Mouse (Mus musculus): ENCODE measurements at regions not wholly inside any gene's neighbourhood (a gene's known extent, or its start where the extent isn't known, plus 50 kb on each side); places are given as distances from the start of the nearest gene placed in this dataset.

GRCm38 (mm10) chr10:25857954-25858616 is 220.0 kb upstream of the Gm9767 start:
- no peak for DNase-seq (ENCODE audit: low spot score in 2 of 2)

- no peak for DNase-seq (ENCODE audit: low spot score in 2 of 2)
These were observed 233.7 kb upstream of the Gm9767 start for GRCm38 (mm10) chr10:25844348-25844747.

- DNase-seq (ENCODE audit: low spot score in 2 of 2), result no peak
These were observed 248.8 kb upstream of the Gm9767 start for GRCm38 (mm10) chr10:25829275-25829674.

GRCm38 (mm10) chr10:25804223-25804622 is 268.2 kb upstream of the Smlr1 start:
- no peak for DNase-seq (ENCODE audit: low spot score in 2 of 2)

GRCm38 (mm10) chr10:25801499-25801898 is 265.4 kb upstream of the Smlr1 start:
- DNase-seq (ENCODE audit: low spot score in 2 of 2), result no peak

- DNase-seq (ENCODE audit: low spot score in 2 of 2), result no peak
These were observed 262.8 kb upstream of the Smlr1 start for GRCm38 (mm10) chr10:25798881-25799280.

GRCm38 (mm10) chr10:25790363-25790821 is 254.3 kb upstream of the Smlr1 start:
- no peak for DNase-seq (ENCODE audit: low spot score in 2 of 2)

GRCm38 (mm10) chr10:25788660-25789059 is 252.6 kb upstream of the Smlr1 start:
- DNase-seq (ENCODE audit: low spot score in 2 of 2), result no peak

GRCm38 (mm10) chr10:25788004-25788403 is 251.9 kb upstream of the Smlr1 start:
- DNase-seq (ENCODE audit: low spot score in 2 of 2), result no peak

- DNase-seq (ENCODE audit: low spot score in 2 of 2), result no peak
These were observed 247.8 kb upstream of the Smlr1 start for GRCm38 (mm10) chr10:25783861-25784260.

GRCm38 (mm10) chr10:25779476-25779875 is 243.4 kb upstream of the Smlr1 start:
- DNase-seq (ENCODE audit: low spot score in 2 of 2), result no peak

- no peak for DNase-seq (ENCODE audit: low spot score in 2 of 2)
These were observed 241.7 kb upstream of the Smlr1 start for GRCm38 (mm10) chr10:25777717-25778116.

- DNase-seq (ENCODE audit: low spot score in 2 of 2), result no peak
These were observed 240.6 kb upstream of the Smlr1 start for GRCm38 (mm10) chr10:25776697-25777096.

- no peak for DNase-seq (ENCODE audit: low spot score in 2 of 2)
These were observed 234.0 kb upstream of the Smlr1 start for GRCm38 (mm10) chr10:25770051-25770450.

- no peak for DNase-seq (ENCODE audit: low spot score in 2 of 2)
These were observed 232.4 kb upstream of the Smlr1 start for GRCm38 (mm10) chr10:25768456-25768855.

- DNase-seq (ENCODE audit: low spot score in 2 of 2), result no peak
These were observed 218.2 kb upstream of the Smlr1 start for GRCm38 (mm10) chr10:25754300-25754699.

- peak in 1 of 2 experiments; percentile 30 for DNase-seq (ENCODE audit: low spot score in 2 of 2)
These were observed 206.6 kb upstream of the Smlr1 start for GRCm38 (mm10) chr10:25742678-25743077.

GRCm38 (mm10) chr10:25740956-25741355 is 204.9 kb upstream of the Smlr1 start:
- no peak for DNase-seq (ENCODE audit: low spot score in 2 of 2)

GRCm38 (mm10) chr10:25730470-25730869 is 194.4 kb upstream of the Smlr1 start:
- DNase-seq (ENCODE audit: low spot score in 2 of 2), result no peak

GRCm38 (mm10) chr10:25723966-25724365 is 187.9 kb upstream of the Smlr1 start:
- DNase-seq (ENCODE audit: low spot score in 2 of 2), result no peak

GRCm38 (mm10) chr10:25715747-25716146 is 179.7 kb upstream of the Smlr1 start:
- no peak for DNase-seq (ENCODE audit: low spot score in 2 of 2)

- DNase-seq (ENCODE audit: low spot score in 2 of 2), result no peak
These were observed 178.6 kb upstream of the Smlr1 start for GRCm38 (mm10) chr10:25714636-25715035.

- DNase-seq (ENCODE audit: low spot score in 2 of 2), result no peak
These were observed 178.0 kb upstream of the Smlr1 start for GRCm38 (mm10) chr10:25714041-25714440.
